Mouse (Mus musculus) lung, adult 2 months (tissue): Measurements from ENCODE around the gene Poldip3.

Source experiments
- CTCF ChIP-seq: fragments of 200-500 bp; IDR thresholded peaks from 2 replicates; pipeline ENCODE4 v1.5.1; 2011; ENCODE audit warnings: mild to moderate bottlenecking, low read length, control low read depth; ENCODE audit not compliant: insufficient read depth
- POLR2A ChIP-seq: fragments of 200-500 bp; IDR thresholded peaks from 2 replicates; pipeline ENCODE4 v1.6.1; 2011; ENCODE audit warnings: low read depth, mild to moderate bottlenecking, control low read depth, low read length, borderline replicate concordance; ENCODE audit errors: extremely low read depth

GRCm38 (mm10) chr15:83093687-83094086 lies 55.5 kb downstream of the Poldip3 start:
- no peak for TF ChIP-seq POLR2A
- TF ChIP-seq CTCF = no peak
